In genomic region chr14:51088970-51089673, GRCm38 (mm10) we compare ENCODE assay signal across 8 mouse cellular contexts. TPM values are rescaled to one million over a fixed set of nuclear protein-coding genes. Genes with fewer than 3 reads are reported as not detected.
DNase-seq lines count a peak whose midpoint lies in the region; ATAC-seq and TF ChIP-seq lines count a peak whose summit lies in the region.

No protein-coding gene starts in this region.

- TF ChIP-seq POLR2A in cortical plate, adult 2 months (IDR thresholded peaks at IDR 0.05; ENCODE audit: extremely low read depth, insufficient read depth, low read length): 0 out of 2 replicates have a peak, but pooled peaks have one; percentile 6

- H3K27ac ChIP-seq in cortical plate, adult 2 months (ENCODE audit: insufficient read depth, low read length): 0 out of 2 replicates have a peak overlapping the region, but pooled peaks have one; percentile 7

- H3K4me3 ChIP-seq in cortical plate, adult 2 months (ENCODE audit: insufficient read depth, low read length): peak overlapping the region; percentile 51

- ATAC-seq in activated CD4-positive, CD25-positive, alpha-beta regulatory T cell, adult 4 months: peak; percentile 81
- ATAC-seq in megakaryocyte progenitor cell, adult 5-6 weeks (replicated peaks; ENCODE audit: poor library complexity): peak; percentile 67

- no peak for TF ChIP-seq CTCF in cortical plate, adult 2 months (IDR thresholded peaks at IDR 0.05; ENCODE audit: extremely low read depth, insufficient read depth, low read length)

- no peaks in the 10 kb centered on the region for H3K4me1 ChIP-seq in cortical plate, adult 2 months (ENCODE audit: control insufficient read depth, insufficient read depth, low read length)

- DNase-seq in gastrocnemius, adult 8-10 months (ENCODE audit: low spot score in 2 of 2): peak; percentile 94 to 97
- peak; percentile 99 for DNase-seq in induced T-regulatory cell, adult 2 months (ENCODE audit: low read depth)
- DNase-seq in left cerebral cortex, adult 9 months (ENCODE audit: low spot score in 2 of 2): peak; percentile 93 to 99
- peak; percentile 92 for DNase-seq in right cerebral cortex, postnatal 14 days
- peak; percentile 96 to 98 for DNase-seq in urinary bladder, postnatal 36 days (ENCODE audit: low spot score in 2 of 2)

RNA-seq across cellular contexts. Expression of gene Rnase4, which starts 1.8 kb away (rescaled TPM):
- 10 to 100 TPM; 11.7 to 15.5 TPM for polyA plus RNA-seq in activated CD4-positive, CD25-positive, alpha-beta regulatory T cell, adult 4 months (2017; shearing (Covaris generic))
- polyA plus RNA-seq in cortical plate, adult 2 months (2012; rRNA removed): 31.6 and 34.1 TPM in 2 replicates
- total RNA-seq in gastrocnemius, adult 8-10 months (2022): 10 to 100 TPM; 17.3 to 32.3 (median 23.6) TPM
- 4.8 and 7.1 TPM in 2 replicates for total RNA-seq in megakaryocyte progenitor cell, adult 5-6 weeks (2015)
- 1.7 and 2.4 TPM in 2 replicates for total RNA-seq in megakaryocyte progenitor cell, adult 5-6 weeks (2017)

RNA-seq across cellular contexts. Expression of gene Ang, which starts 1.8 kb away (rescaled TPM):
- 1 to 10 TPM; 3.7 to 6.6 TPM for polyA plus RNA-seq in activated CD4-positive, CD25-positive, alpha-beta regulatory T cell, adult 4 months (2017; shearing (Covaris generic))
- polyA plus RNA-seq in cortical plate, adult 2 months (2012; rRNA removed): 6.9 and 8.1 TPM in 2 replicates
- 1 to 10 TPM; 1.2 to 3.0 (median 1.6) TPM for total RNA-seq in gastrocnemius, adult 8-10 months (2022)
- 1.8 and 2.0 TPM in 2 replicates for total RNA-seq in megakaryocyte progenitor cell, adult 5-6 weeks (2015)
- total RNA-seq in megakaryocyte progenitor cell, adult 5-6 weeks (2017): 1.3 and 1.4 TPM in 2 replicates

RNA-seq across cellular contexts. Expression of gene Olfr750, which starts 14.9 kb away (rescaled TPM):
- polyA plus RNA-seq in activated CD4-positive, CD25-positive, alpha-beta regulatory T cell, adult 4 months (2017; shearing (Covaris generic)): not detected
- not detected in 2 replicates for polyA plus RNA-seq in cortical plate, adult 2 months (2012; rRNA removed)
- not detected for total RNA-seq in gastrocnemius, adult 8-10 months (2022)
- total RNA-seq in megakaryocyte progenitor cell, adult 5-6 weeks (2015): not detected in 2 replicates
- total RNA-seq in megakaryocyte progenitor cell, adult 5-6 weeks (2017): not detected in 2 replicates

RNA-seq across cellular contexts. Expression of gene Eddm3b, which starts 25.1 kb away (rescaled TPM):
- polyA plus RNA-seq in activated CD4-positive, CD25-positive, alpha-beta regulatory T cell, adult 4 months (2017; shearing (Covaris generic)): not detected
- polyA plus RNA-seq in cortical plate, adult 2 months (2012; rRNA removed): not detected in 2 replicates
- not detected for total RNA-seq in gastrocnemius, adult 8-10 months (2022)
- total RNA-seq in megakaryocyte progenitor cell, adult 5-6 weeks (2015): not detected in 2 replicates
- not detected in 2 replicates for total RNA-seq in megakaryocyte progenitor cell, adult 5-6 weeks (2017)

RNA-seq across cellular contexts. Expression of gene Rnase12, which starts 31.7 kb away (rescaled TPM):
- not detected for polyA plus RNA-seq in activated CD4-positive, CD25-positive, alpha-beta regulatory T cell, adult 4 months (2017; shearing (Covaris generic))
- 0.30 TPM in 1 of 2 replicates, not detected in the other for polyA plus RNA-seq in cortical plate, adult 2 months (2012; rRNA removed)
- total RNA-seq in gastrocnemius, adult 8-10 months (2022): not detected
- total RNA-seq in megakaryocyte progenitor cell, adult 5-6 weeks (2015): 6.2 and 8.9 TPM in 2 replicates
- total RNA-seq in megakaryocyte progenitor cell, adult 5-6 weeks (2017): 4.9 and 5.0 TPM in 2 replicates

Comparison
In these comparisons a context has a peak if more than half of its experiments do, and no peak if none do; other contexts are left out.
1. Peak in every context shown above with its lines: DNase-seq, ATAC-seq, H3K4me3 ChIP-seq and H3K27ac ChIP-seq.